Mouse (Mus musculus) embryonic facial prominence, embryonic 13.5 days (tissue): ENCODE data around the gene Iqgap2. TPM values are rescaled to one million over a fixed set of nuclear protein-coding genes. Genes with fewer than 3 reads are reported as not detected.

Experiments
- ATAC-seq: fragments of 200-750 bp; cut with Nextera tagmentation; 2 replicates; pipeline ENCODE4 v1.8.0; 2017; ENCODE audit warnings: low read depth; ENCODE audit not compliant: insufficient number of reproducible peaks, insufficient read depth, low FRiP score, low TSS enrichment
- H3K27ac ChIP-seq: fragments of 300-500 bp; sonication (generic); 2 replicates; pipeline ENCODE4 v1.5.1; 2015; ENCODE audit warnings: moderate library complexity, mild to moderate bottlenecking, inconsistent platforms
- H3K27me3 ChIP-seq: fragments of 300-500 bp; sonication (generic); 2 replicates; pipeline ENCODE4 v1.6.1; 2015; ENCODE audit warnings: mild to moderate bottlenecking, inconsistent platforms
- H3K36me3 ChIP-seq: fragments of 300-500 bp; sonication (generic); 2 replicates; pipeline ENCODE4 v1.6.1; 2015; ENCODE audit warnings: mild to moderate bottlenecking, inconsistent platforms
- H3K4me1 ChIP-seq: fragments of 300-500 bp; sonication (generic); 2 replicates; pipeline ENCODE4 v1.6.1; 2015; ENCODE audit warnings: inconsistent platforms
- H3K4me2 ChIP-seq: fragments of 300-500 bp; sonication (generic); 2 replicates; pipeline ENCODE4 v1.6.1; 2015; ENCODE audit warnings: moderate library complexity, mild to moderate bottlenecking, inconsistent platforms
- H3K4me3 ChIP-seq: fragments of 300-500 bp; sonication (generic); 2 replicates; pipeline ENCODE4 v1.5.1; 2015; ENCODE audit warnings: mild to moderate bottlenecking, inconsistent platforms
- H3K9ac ChIP-seq: fragments of 300-500 bp; sonication (generic); 2 replicates; pipeline ENCODE4 v1.6.1; 2015; ENCODE audit warnings: mild to moderate bottlenecking, inconsistent platforms
- H3K9me3 ChIP-seq: fragments of 300-500 bp; sonication (generic); 2 replicates; pipeline ENCODE4 v1.6.1; 2016; ENCODE audit warnings: inconsistent platforms
- WGBS: fragments of 180-500 bp; shearing (Covaris S2); methylation state at CpG from one replicate; pipeline ENCODE4 v1.1.7; 2015; ENCODE audit warnings: mixed read lengths; 5-methylcytosine and 5-hydroxymethylcytosine counted together
- polyA plus RNA-seq: library from polyadenylated mRNA; unstranded; fragments of >200 nt; fragmentation: Nextera tagmentation; extraction: Ambion mirVana; gene quantifications from 2 replicates; pipeline ENCODE4 v1.2.1, GENCODE M21; 2015

Iqgap2 gene
- polyA plus RNA-seq, 1 experiment from 2014 or later, result 15.1 TPM

DNA sequence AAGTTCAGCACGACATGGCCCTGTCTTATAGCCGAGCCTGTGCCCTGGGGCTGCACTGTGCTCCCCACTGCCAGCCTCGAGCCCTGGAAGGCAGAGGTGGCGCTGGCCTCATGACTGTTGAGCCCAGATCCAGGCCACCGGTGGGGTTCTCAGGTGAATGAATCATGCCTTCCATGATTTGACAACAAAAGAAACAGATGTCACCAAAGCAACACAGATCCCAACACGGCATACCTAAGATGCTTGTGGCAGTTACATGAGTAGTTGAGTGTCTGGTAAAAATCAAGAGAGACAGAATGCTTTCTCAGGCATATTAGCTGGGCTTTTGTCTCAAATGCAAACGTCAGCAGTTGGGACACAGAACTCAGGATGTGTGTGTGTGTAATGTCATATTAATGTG lies 248.0 kb downstream of the Iqgap2 start:
- Histone ChIP-seq H3K9me3 (no peaks in the 10 kb centered on the region), H3K4me1 (peaks cover 61% of the 10 kb centered on the region), H3K4me3 (no peak overlapping the region), H3K36me3 (peaks cover 12% of the 10 kb centered on the region; the same call in 1 of the 2 replicates), H3K4me2 (peak overlapping the region; percentile 35), H3K9ac (no peak overlapping the region), H3K27ac (peak overlapping the region; percentile 90), H3K27me3 (no peaks in the 10 kb centered on the region)
- ATAC-seq, result no peak
- WGBS, result 19% methylated on average over 7 of the region's 7 CpGs

DNA sequence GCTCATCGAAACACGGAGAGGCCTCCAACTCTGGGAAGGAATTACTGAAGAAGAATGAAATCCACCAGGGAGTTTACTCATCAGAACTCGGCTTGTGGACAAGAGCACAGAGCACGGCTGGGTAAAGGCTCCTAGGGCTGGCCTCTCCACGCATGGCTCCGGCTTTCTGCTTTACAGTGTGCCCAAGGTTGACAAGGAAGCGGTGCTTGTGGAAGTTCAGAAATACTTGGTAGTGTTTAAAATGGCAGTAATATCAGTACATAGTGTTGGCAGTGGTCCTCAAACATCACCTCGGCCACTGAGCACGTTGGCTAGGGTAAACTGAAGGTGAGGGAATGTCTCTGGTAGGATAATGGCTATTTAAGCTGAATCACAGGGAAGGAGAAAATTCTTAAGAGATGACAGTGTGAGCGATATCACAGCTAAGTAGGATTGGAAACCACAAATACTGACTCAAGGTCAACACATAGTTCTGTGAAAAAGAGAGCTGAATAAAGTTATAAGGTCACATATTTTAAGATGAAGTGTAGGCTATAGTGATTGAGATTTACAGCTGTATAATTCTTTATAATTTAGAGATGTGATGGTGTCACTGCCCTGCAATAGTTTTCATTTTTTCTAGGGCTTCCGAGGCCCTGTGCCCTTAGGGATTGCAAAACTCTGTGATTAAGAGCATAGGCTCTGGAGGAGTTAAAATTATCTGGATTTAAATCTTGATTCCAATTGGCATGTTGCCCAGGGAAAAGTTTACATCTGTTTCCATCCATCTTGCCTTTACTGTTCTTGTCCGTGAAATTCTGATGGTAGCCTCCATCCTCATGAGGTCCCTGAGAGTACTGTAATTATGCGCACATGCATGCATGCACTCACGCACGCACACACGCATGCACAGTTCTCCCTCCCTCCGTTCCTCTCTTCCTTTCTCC lies 250.4 kb downstream of the Iqgap2 start:
- Histone ChIP-seq H3K4me1 (peaks cover 66% of the 10 kb centered on the region), H3K4me3 (no peak overlapping the region), H3K27ac (no peak overlapping the region; the same call in 1 of the 2 replicates), H3K9ac (no peak overlapping the region), H3K27me3 (no peaks in the 10 kb centered on the region), H3K4me2 (no peak overlapping the region), H3K36me3 (peaks cover 12% of the 10 kb centered on the region; the same call in 1 of the 2 replicates), H3K9me3 (no peaks in the 10 kb centered on the region)
- ATAC-seq, result no peak
- 62% methylated on average over 17 of the region's 17 CpGs for WGBS

DNA sequence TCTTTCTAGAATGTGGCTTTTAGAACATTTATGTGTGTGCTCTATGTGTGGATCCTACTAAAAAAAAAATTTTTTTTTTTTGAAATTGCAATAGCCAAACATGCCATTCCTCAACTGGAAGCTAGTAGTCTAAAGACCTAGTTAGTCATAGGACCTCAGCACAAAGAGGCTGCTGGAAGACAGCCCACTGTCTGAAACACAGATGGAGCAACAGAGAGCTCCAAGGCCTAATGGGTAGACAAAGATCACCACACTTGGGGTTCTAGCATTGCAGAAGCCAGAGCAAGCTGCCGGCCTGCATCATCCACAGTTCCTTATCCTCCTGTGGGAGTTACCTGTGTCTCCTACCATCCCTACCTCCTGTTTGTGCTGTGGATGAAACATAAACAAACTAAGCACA lies 251.3 kb downstream of the Iqgap2 start:
- Histone ChIP-seq H3K4me1 (peaks cover 66% of the 10 kb centered on the region), H3K27me3 (no peaks in the 10 kb centered on the region), H3K9me3 (no peaks in the 10 kb centered on the region), H3K9ac (no peak overlapping the region), H3K27ac (no peak overlapping the region), H3K4me2 (no peak overlapping the region), H3K4me3 (no peak overlapping the region), H3K36me3 (peaks cover 5% of the 10 kb centered on the region)
- no peak for ATAC-seq
- WGBS, result 94% methylated on average over 1 of the region's 1 CpGs

DNA sequence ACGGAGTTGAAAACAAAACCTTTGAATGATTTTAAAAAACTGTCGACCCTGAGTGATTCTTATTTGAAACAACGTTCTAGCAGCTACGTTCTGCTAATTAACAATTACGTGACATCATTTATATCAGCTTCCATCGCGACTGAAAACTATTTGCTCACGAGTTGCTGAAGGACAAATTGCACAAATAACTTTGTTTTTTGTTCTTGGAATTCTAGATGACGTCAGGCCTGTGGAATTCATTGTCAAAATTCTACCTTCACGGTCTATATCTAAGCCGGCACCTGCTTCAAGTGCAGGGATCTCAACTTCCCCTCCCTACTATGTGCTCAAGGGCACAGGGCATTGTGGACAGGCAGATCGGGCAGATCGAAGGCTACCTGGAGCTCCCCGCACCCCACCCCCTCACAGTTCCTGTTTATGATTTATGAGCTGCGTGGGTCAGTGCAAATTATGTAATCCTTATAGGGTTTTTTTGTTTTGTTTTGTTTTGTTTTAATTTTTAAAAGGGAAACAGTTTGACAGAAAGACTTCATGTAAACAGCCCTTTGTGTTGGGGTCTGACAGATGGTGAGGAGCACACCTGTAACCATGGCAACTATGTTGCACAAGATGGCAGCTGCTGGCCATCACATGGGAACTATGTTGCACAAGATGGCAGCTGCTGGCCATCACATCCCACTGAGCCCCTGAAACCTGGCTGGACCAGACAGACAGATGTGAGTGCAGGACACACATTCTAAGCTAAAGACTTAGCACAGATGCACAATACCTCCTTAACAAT lies 252.2 kb downstream of the Iqgap2 start:
- H3K36me3 ChIP-seq, result peaks cover 8% of the 10 kb centered on the region; the same call in 1 of the 2 replicates
- H3K9ac ChIP-seq, result peak overlapping the region; percentile 44; the same call in 1 of the 2 replicates
- no peak for ATAC-seq
- no peak overlapping the region for H3K4me3 ChIP-seq
- no peaks in the 10 kb centered on the region for H3K9me3 ChIP-seq
- H3K27ac ChIP-seq, result peak overlapping the region; percentile 74
- H3K4me1 ChIP-seq, result peaks cover 65% of the 10 kb centered on the region
- H3K27me3 ChIP-seq, result no peaks in the 10 kb centered on the region
- WGBS, result 36% methylated on average over 15 of the region's 15 CpGs
- no peak overlapping the region for H3K4me2 ChIP-seq

DNA sequence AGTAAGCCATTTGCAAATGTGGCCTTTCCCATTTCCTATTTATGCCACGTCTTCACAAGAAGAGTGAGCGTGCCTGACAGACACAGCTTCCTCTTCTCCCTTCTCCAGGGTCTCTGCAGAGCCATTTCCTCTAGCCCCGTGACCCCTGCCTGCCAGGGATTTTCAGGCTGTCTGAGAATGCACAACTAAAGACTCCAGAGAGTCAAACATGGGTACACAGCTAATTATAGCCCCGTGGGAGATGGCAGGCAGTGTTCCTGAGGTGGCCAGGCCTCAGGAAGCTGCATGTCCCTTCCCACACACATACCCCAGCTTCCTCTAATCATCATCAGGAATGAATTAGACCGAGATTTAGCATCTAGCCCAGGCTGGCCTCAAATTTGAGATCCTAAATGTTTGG lies 252.8 kb downstream of the Iqgap2 start:
- WGBS, result 16% methylated on average over 5 of the region's 5 CpGs
- Histone ChIP-seq H3K27ac (peak overlapping the region; percentile 74), H3K36me3 (peaks cover 8% of the 10 kb centered on the region; the same call in 1 of the 2 replicates), H3K9me3 (no peaks in the 10 kb centered on the region), H3K4me3 (no peak overlapping the region), H3K4me1 (peaks cover 59% of the 10 kb centered on the region), H3K9ac (peak overlapping the region; percentile 44; the same call in 1 of the 2 replicates), H3K4me2 (no peak overlapping the region; the same call in 1 of the 2 replicates), H3K27me3 (no peaks in the 10 kb centered on the region)
- no peak for ATAC-seq

DNA sequence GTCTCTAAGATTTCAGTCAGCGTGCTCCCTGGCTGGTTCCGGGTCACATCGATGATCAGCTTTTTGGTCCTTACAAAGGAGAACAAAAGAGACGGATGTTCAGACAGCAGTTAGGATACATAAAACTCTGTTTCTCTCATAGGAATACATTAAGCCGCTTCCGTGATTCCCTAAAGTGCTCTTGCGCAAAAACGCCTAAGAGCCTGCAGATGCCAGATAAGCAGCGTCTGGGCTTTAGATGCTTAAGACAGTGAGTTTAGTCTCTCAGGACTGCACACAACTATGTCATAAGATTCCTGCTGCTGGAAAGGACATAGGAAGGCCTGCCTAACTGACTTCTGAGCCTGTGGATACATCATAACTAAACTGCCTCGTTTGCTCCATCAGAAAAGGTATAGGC lies 254.0 kb downstream of the Iqgap2 start:
- H3K9me3 ChIP-seq, result no peaks in the 10 kb centered on the region
- 76% methylated on average over 10 of the region's 10 CpGs for WGBS
- H3K9ac ChIP-seq, result no peak overlapping the region
- no peak overlapping the region for H3K4me3 ChIP-seq
- peaks cover 47% of the 10 kb centered on the region for H3K4me1 ChIP-seq
- no peaks in the 10 kb centered on the region for H3K27me3 ChIP-seq
- no peak overlapping the region for H3K4me2 ChIP-seq
- peaks cover 8% of the 10 kb centered on the region; the same call in 1 of the 2 replicates for H3K36me3 ChIP-seq
- no peak overlapping the region for H3K27ac ChIP-seq
- no peak for ATAC-seq

DNA sequence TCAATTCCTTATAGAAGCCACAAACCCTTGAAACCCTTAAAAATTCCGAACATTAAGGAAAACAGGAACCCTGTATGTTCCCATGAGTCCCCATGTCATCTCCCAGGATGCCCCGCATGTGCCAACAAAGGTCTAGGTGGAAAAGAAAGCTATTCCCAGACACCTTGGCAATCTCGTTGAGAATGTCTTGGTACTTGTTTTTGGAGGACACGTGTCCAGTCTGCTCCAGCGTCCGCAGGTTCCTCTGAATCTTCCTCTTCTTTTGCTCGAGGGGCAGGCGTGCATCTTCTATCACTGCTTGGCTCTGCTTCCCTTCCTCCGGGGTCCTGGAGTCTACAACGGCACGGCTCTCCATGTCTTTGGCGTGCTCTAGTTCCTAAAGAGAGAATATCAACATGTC lies 256.4 kb downstream of the Iqgap2 start:
- no peak overlapping the region for H3K4me3 ChIP-seq
- 87% methylated on average over 12 of the region's 12 CpGs for WGBS
- no peak overlapping the region; the same call in 1 of the 2 replicates for H3K27ac ChIP-seq
- H3K9me3 ChIP-seq, result no peaks in the 10 kb centered on the region
- no peak overlapping the region for H3K4me2 ChIP-seq
- H3K36me3 ChIP-seq, result peaks cover 17% of the 10 kb centered on the region; the same call in 1 of the 2 replicates
- ATAC-seq, result no peak
- H3K4me1 ChIP-seq, result peaks cover 25% of the 10 kb centered on the region
- no peak overlapping the region for H3K9ac ChIP-seq
- H3K27me3 ChIP-seq, result no peaks in the 10 kb centered on the region

DNA sequence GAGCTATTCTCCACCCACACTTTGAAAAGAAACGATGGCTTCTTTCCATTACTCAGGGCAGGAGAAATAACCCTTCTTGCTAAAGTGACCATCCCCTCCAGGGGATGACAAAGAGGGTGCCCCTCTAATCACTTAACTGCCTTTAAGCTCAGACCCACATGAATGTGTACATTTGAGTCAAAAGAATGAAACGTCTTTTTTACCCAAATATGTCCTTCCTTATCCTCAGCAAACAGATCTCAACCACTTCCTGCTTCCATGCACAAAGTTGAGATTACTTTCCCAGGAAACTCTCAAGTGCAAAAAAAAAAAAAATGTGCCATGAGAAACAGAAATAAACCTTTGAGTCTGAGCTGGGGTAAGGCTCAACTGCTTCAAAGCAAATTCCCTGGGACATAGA lies 257.3 kb downstream of the Iqgap2 start:
- Histone ChIP-seq H3K4me1 (peaks cover 21% of the 10 kb centered on the region), H3K4me3 (no peak overlapping the region), H3K9ac (no peak overlapping the region), H3K27me3 (no peaks in the 10 kb centered on the region), H3K4me2 (no peak overlapping the region), H3K9me3 (no peaks in the 10 kb centered on the region), H3K27ac (0 out of 2 replicates have a peak overlapping the region, but pooled peaks have one; percentile 44), H3K36me3 (peaks cover 24% of the 10 kb centered on the region)
- 24% methylated on average over 2 of the region's 2 CpGs for WGBS
- ATAC-seq, result no peak

DNA sequence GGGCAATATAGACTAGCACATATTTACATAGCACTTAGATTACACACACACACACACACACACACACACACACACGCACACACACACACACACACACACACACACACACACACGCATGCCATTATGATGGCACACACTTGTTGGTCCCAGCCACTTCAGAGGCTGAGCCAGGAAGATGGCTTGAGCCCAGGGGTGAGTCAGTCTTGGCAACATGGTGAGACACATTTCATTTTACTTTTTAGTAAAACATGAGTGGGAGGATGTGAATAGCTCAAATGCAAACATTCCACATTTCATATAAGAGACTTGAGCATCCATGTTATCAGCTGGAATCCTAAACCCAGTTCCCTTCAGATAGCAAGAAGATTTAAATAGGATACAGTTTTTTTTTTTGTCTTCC lies 258.3 kb downstream of the Iqgap2 start:
- Histone ChIP-seq H3K9ac (no peak overlapping the region), H3K4me2 (no peak overlapping the region), H3K36me3 (peaks cover 32% of the 10 kb centered on the region), H3K9me3 (no peaks in the 10 kb centered on the region), H3K4me3 (no peak overlapping the region), H3K27me3 (no peaks in the 10 kb centered on the region), H3K4me1 (peaks cover 11% of the 10 kb centered on the region; the same call in 1 of the 2 replicates), H3K27ac (no peak overlapping the region)
- WGBS, result 69% methylated on average over 2 of the region's 2 CpGs
- ATAC-seq, result no peak

DNA sequence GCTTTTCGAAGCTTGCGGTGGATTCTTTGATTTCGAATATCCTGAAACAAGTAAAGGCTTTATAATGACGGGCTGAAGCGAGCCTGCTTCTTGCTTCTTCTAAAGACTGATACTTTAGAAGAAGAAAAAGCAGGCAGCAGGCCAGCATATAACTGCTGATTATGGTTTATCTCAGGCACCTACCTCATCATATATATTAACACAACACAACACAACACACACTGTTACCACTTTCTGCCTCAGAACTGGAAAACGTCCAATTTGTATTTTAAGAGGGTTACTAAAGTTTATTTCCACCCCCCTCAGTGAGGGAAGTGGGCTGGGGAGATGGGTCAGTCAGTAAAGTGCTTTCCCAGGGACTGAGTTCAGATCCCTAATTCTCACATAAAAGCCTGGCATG lies 259.6 kb downstream of the Iqgap2 start:
- Histone ChIP-seq H3K4me3 (no peak overlapping the region), H3K4me2 (no peak overlapping the region), H3K9ac (no peak overlapping the region), H3K27me3 (no peaks in the 10 kb centered on the region), H3K36me3 (peaks cover 39% of the 10 kb centered on the region), H3K27ac (no peak overlapping the region), H3K4me1 (peaks cover 4% of the 10 kb centered on the region; the same call in 1 of the 2 replicates), H3K9me3 (no peaks in the 10 kb centered on the region)
- 86% methylated on average over 6 of the region's 6 CpGs for WGBS
- no peak for ATAC-seq

DNA sequence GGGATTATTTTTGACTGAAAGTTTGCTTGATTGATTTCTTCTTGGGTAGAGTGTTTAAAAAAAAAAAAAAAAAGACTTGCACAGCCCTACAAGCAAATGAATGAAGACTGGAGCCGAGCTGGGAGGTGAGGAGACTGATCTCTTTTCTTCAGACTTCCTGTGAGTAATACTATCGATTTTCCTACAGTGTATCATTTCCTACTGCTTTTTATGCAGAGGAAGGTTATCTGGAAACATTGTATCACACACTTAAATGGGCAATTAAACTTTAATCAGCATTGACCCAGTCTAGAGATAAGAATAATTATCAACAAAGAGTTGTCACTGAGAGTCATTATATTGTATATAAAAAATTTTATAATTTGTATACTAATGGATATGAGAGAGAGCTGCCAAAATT lies 261.0 kb downstream of the Iqgap2 start:
- Histone ChIP-seq H3K9ac (no peak overlapping the region), H3K9me3 (no peaks in the 10 kb centered on the region), H3K36me3 (peaks cover 36% of the 10 kb centered on the region), H3K4me2 (no peak overlapping the region), H3K4me3 (no peak overlapping the region), H3K27me3 (no peaks in the 10 kb centered on the region), H3K4me1 (0 out of 2 replicates have a peak, but pooled peaks cover 4% of the 10 kb centered on the region), H3K27ac (no peak overlapping the region)
- WGBS, result 75% methylated on average over 2 of the region's 2 CpGs
- ATAC-seq, result no peak
